Mouse (Mus musculus) thymus, postnatal 0 days (tissue): ENCODE measurements around the gene Gm20890. TPM values are rescaled to one million over a fixed set of nuclear protein-coding genes. Genes with fewer than 3 reads are reported as not detected.
"Not testable (repeated sequence)": the region's sequence is repeated elsewhere in the genome, so short reads cannot be mapped to it uniquely, and the experiment has no call there.

Source experiments
- DNase-seq: peaks from one replicate; pipeline ENCODE4 v3.0.0-alpha.2; 2015; ENCODE audit warnings: low spot score
- polyA plus RNA-seq: library from polyadenylated mRNA; unstranded; fragments of >200 nt; fragmentation: Nextera tagmentation; extraction: Ambion mirVana; gene quantifications from 2 replicates; pipeline ENCODE4 v1.2.1, GENCODE M21; 2015

The Gm20890 gene
- polyA plus RNA-seq: not detected in 2 replicates

GRCm38 (mm10) chrY:26776699-26777098 lies at the start of gene Gm20890:
Gene Gm20890 (minus strand): TSS chrY:26776799.
- DNase-seq: not testable (repeated sequence)
